Mouse (Mus musculus) gastrocnemius, postnatal 4 days (tissue): ENCODE measurements around the gene Snrk. TPM values are rescaled to one million over a fixed set of nuclear protein-coding genes. Genes with fewer than 3 reads are reported as not detected.

Experiments used
- DNase-seq, 2 experiments: peaks; one replicate each; pipeline ENCODE4 v3.0.0; 2021 to 2022; ENCODE audit warnings: low spot score in 2 of 2, mixed read lengths in 2 of 2
- long read RNA-seq, 2 experiments: library from polyadenylated mRNA; stranded (forward); transcript quantifications; one replicate each; pipeline ENCODE4 v2.0.0; 2021
- total RNA-seq, 2 experiments: library from RNA; stranded (reverse); gene quantifications; 2 replicates each; pipeline ENCODE4 v1.2.3; 2021

The Snrk gene
- total RNA-seq, result 10 to 100 TPM; 59.3 to 60.6 TPM
- long read RNA-seq, experiment 1, full-length matches to known transcripts, result 20 of 59 reads
- long read RNA-seq, experiment 1, partial matches to known transcripts, result 1 of 59 reads
- long read RNA-seq, experiment 1, other reads (novel, unspliced or antisense), result 38 of 59 reads
- long read RNA-seq, experiment 2, full-length matches to known transcripts, result 26 of 99 reads
- long read RNA-seq, experiment 2, partial matches to known transcripts, result 12 of 99 reads
- long read RNA-seq, experiment 2, other reads (novel, unspliced or antisense), result 61 of 99 reads

- peak; percentile 85 to 86 for DNase-seq
Observed at GRCm38 (mm10) chr9:122117112-122117616, at the start of gene Snrk. Gene Snrk, plus strand, starts transcription at chr9:122117266.

GRCm38 (mm10) chr9:122067654-122068053 lies 49.4 kb upstream of the Snrk start:
- DNase-seq, result no peak

- DNase-seq, result no peak
Observed at GRCm38 (mm10) chr9:122069560-122070174, 47.4 kb upstream of the Snrk start.

- DNase-seq, result no peak
Observed at GRCm38 (mm10) chr9:122073980-122074379, 43.1 kb upstream of the Snrk start.

GRCm38 (mm10) chr9:122074575-122074974 lies 42.5 kb upstream of the Snrk start:
- no peak for DNase-seq

DNA sequence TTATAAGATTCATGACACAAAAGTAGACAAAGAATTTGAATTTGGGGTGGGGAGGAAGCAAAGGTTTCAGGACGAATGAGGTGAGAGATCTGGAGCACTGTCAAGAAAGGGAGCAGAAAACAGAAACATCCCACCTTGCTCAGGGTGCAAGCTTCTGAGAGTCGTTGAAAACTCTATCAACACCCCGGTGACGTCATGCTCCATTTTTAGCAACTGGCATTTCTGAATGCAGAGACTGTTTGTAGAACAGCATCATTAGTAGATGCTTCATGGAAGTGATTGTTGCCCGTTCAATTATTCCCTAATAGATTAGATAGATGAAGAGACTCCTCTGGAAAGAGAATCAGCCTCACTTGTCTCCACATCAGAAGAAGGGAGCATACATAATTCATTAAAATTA lies 38.6 kb upstream of the Snrk start:
- no peak for DNase-seq

GRCm38 (mm10) chr9:122083698-122084097 lies 33.4 kb upstream of the Snrk start:
- DNase-seq, result no peak

- DNase-seq, result no peak
Observed at GRCm38 (mm10) chr9:122084175-122084574, 32.9 kb upstream of the Snrk start.

DNA sequence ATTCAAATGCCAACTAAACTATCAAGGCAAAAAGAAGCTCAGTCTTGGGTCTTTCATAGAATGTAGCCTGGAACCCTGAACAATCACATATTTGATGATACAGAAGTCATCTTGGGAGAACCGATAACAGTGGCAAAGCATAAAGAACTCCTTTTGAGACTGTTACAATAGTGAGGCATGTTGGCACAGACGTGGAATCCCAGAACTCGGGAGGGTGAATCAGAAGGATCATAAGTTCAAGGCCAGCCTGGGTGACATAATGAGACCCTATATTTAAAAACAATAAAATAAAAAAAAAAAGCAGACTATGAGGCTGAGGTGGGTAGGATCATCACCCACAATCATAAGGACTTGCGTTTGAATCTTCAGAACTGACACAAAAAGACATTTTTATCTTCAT lies 32.4 kb upstream of the Snrk start:
- DNase-seq, result no peak

DNA sequence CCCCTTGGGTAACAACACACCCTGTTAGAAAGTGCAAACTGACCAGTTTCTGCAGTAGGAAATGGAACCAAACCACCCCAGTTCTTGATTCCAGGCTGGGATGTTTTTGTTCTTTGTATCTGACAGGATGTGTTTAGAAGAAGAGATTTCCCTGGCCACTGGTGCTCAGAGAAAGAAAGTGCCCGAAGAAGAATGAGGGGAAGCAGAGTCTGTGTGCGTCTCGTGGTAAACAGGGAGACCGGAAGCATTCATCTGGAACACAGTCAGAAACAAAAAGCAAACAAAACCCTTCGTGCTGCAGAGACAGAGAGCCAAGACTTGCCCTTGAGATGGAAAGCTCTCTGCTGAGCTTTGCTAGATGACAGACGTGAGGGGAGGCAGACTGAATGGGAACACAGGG lies 32.0 kb upstream of the Snrk start:
- no peak for DNase-seq

DNA sequence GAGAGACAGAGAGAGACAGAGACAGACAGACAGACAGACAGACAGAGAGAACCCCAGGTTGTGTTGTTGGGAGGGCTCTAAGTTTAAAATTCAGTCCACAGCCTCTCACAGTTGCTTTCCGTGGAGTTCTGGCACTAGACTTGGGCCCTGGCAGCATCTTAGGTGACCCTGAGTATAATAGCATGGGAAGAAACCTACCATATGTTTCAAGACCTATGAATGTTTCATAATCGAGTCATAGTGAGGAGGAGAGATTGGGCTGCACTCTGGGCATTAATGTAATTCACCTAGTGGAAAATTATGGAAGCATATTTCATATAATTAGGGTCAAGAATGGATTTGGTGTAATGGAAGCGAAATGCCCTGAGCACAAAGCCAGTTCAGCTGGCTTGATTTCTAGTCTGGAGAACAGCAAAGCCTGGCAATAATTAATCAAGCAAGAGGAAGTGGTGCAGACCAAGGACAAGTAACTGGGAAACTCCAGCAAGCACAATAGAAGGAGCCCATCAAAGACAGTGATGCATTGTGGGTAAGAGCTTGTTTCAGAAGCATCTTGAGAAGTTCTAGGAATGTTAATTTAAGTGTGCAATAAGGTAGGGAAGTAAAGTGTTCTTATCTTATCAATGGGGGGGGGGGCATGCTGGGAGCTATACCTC lies 31.4 kb upstream of the Snrk start:
- DNase-seq, result no peak

DNA sequence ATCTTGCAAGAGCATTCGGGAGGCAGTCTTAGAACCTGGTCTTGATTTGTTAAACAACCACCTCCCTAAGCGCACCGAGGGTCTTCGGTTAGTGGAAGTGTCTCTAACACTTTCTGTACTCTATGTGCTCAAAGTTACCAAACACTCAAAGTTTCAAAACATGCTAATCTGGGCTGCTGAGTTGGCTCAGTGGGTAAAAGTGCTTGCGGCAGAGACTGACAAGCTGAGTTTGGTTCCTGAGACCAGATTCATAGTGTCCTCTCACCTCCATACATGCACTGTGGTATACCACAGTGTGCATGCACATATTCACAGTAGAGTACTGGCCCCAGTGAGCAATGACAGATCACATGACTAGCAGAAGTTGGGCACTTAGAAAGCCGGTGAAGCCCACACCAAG lies 30.0 kb upstream of the Snrk start:
- no peak for DNase-seq

- DNase-seq, result no peak
Observed at GRCm38 (mm10) chr9:122091171-122091570, 25.9 kb upstream of the Snrk start.

GRCm38 (mm10) chr9:122091782-122092228 lies 25.3 kb upstream of the Snrk start:
- no peak for DNase-seq

GRCm38 (mm10) chr9:122094171-122094570 lies 22.9 kb upstream of the Snrk start:
- no peak for DNase-seq

GRCm38 (mm10) chr9:122096822-122097511 lies 20.1 kb upstream of the Snrk start:
- no peak for DNase-seq

GRCm38 (mm10) chr9:122097535-122097934 lies 19.5 kb upstream of the Snrk start:
- no peak for DNase-seq

GRCm38 (mm10) chr9:122100584-122101127 lies 16.4 kb upstream of the Snrk start:
- no peak for DNase-seq

GRCm38 (mm10) chr9:122101196-122101595 lies 15.9 kb upstream of the Snrk start:
- DNase-seq, result no peak

DNA sequence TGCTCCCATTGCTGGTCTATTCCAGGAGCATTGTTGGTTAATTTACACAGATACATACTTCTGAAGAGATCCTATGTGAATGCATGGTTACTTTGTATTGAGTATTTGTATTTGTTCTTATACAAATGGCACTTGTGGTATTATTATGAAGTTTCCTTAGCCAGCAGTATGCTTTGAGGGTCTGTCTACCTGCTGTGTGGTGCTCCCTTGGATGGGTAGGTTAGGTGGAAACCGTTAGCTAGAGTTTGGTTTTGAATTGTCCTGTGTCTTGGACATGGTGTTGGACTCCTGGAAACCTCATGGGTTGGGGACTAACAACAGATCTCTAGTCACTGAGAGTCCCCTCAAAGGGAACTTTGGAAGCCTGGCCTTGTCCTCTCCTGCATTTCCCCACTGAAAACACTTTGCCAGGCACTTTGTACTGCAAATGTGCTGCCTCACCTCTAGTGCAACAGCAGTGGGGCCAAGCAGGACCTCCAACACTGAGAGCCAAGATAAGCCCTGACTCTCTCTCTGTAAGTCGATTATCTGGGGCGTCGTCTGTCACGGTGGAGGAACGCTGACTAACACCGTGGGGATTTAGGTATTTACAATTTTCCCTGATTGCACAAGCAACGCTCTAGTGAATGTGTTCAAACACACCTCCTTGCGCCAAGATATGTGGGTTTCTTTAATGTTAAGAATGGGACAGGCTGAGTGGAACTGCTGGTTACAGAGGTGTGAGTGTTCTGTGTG lies 13.3 kb upstream of the Snrk start:
- DNase-seq, result no peak
